Mouse (Mus musculus): Measurements from ENCODE around the gene Lyz2.

GRCm38 (mm10) chr10:117292671-117293070 is 10.6 kb upstream of the Lyz2 start, which contains the start of gene Lyz1:
- TF ChIP-seq CTCF (IDR thresholded peaks at IDR 0.05; ENCODE audit: borderline replicate concordance, insufficient read depth, low read length) = no peak
- no peak for TF ChIP-seq POLR2A (IDR thresholded peaks at IDR 0.05; ENCODE audit: low read depth, low read length)
